Comparison of ENCODE assay signal across 9 mouse cellular contexts in the genomic region with DNA sequence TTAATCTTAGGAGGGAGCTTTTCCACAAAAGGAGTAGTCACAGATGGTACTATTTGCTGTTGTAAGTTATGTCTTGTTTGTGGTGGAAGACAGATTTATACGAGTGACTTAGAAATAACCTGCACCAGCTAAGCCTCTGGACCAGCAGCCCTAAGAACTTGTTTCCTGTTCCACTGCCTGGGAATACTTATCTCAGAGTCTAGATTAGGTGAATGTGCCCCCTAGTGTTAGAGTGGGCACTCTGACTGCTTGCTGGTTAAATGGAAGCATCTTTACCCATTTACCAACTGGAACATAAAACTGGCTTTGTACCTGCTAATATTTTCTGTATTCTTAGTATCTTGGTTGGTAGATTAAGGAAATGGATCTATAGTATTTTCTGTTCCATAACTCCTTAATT.
DNase-seq lines count a peak whose midpoint lies in the region; ATAC-seq lines count a peak whose summit lies in the region.
"Had no signal": no experiment of that assay in that cellular context is flagged by ENCODE, and none has a peak within 500 bp of the region (broad histone marks: within the 10 kb centered on the region; RNA-seq: fewer than 3 reads in every experiment).

No protein-coding gene starts in this region.

- no peak overlapping the region for H3K27ac ChIP-seq in embryonic facial prominence, embryonic 14.5 days (replicated peaks; ENCODE audit: low read depth, low read length)
- H3K27ac ChIP-seq: neural tube, embryonic 12.5 days had no signal

- peak; percentile 62 for DNase-seq in embryo, embryonic 10 days (ENCODE audit: low spot score)
- no peak for DNase-seq in embryo, embryonic 9.5 days (ENCODE audit: extremely low spot score)
- DNase-seq in left cerebral cortex, postnatal 14 days (ENCODE audit: low spot score in 2 of 2) = peak; percentile 18 to 34
- DNase-seq in left cerebral cortex, adult 8-10 months (ENCODE audit: low spot score in 2 of 2) = no peak
- DNase-seq in embryonic facial prominence, embryonic 14.5 days (ENCODE audit: low spot score) = peak; percentile 65
- DNase-seq in retina, postnatal 7 days (ENCODE audit: low read depth, low spot score) = peak; percentile 6
- DNase-seq in natural killer cell, adult 2 months (ENCODE audit: low spot score in 2 of 2) = no peak

- H3K9ac ChIP-seq in embryonic facial prominence, embryonic 14.5 days (ENCODE audit: low read depth, low read length) = no peak overlapping the region
- H3K9ac ChIP-seq: neural tube, embryonic 12.5 days had no signal

- ATAC-seq in embryonic facial prominence, embryonic 14.5 days (ENCODE audit: low read depth) = no peak
- no peak for ATAC-seq in monocyte, adult 5-6 weeks (replicated peaks; ENCODE audit: insufficient number of reproducible peaks, low FRiP score, low TSS enrichment, poor library complexity, severe bottlenecking)

- H3K36me3 ChIP-seq in embryonic facial prominence, embryonic 14.5 days (ENCODE audit: control insufficient read depth, insufficient read depth, low read length) = no peaks in the 10 kb centered on the region
- H3K36me3 ChIP-seq: neural tube, embryonic 12.5 days had no signal

- H3K9me3 ChIP-seq in embryonic facial prominence, embryonic 14.5 days (ENCODE audit: control insufficient read depth, low read length) = no peaks in the 10 kb centered on the region
- H3K9me3 ChIP-seq: neural tube, embryonic 12.5 days had no signal

- intact Hi-C loops in left cerebral cortex, postnatal 14 days (cut with DNase I) = loop anchor here (10.0 kb wide), 1 partner anchor 275 kb away; no protein-coding TSS in a partner anchor

- no peaks in the 10 kb centered on the region for H3K4me1 ChIP-seq in embryonic facial prominence, embryonic 14.5 days (ENCODE audit: control insufficient read depth, insufficient read depth, low read length)
- H3K4me1 ChIP-seq: neural tube, embryonic 12.5 days had no signal

- H3K27me3 ChIP-seq in embryonic facial prominence, embryonic 14.5 days (replicated peaks; ENCODE audit: control insufficient read depth, insufficient read depth, low read length) = no peaks in the 10 kb centered on the region
- H3K27me3 ChIP-seq: neural tube, embryonic 12.5 days had no signal

- H3K4me2 ChIP-seq in embryonic facial prominence, embryonic 14.5 days (ENCODE audit: low read depth, low read length) = no peak overlapping the region
- H3K4me2 ChIP-seq: neural tube, embryonic 12.5 days had no signal

- whole genome bisulfite sequencing in embryonic facial prominence, embryonic 14.5 days = 50% methylated on average over 1 of the region's 1 CpGs

- H3K4me3 ChIP-seq in embryonic facial prominence, embryonic 14.5 days (ENCODE audit: low read depth, low read length) = no peak overlapping the region
- H3K4me3 ChIP-seq: neural tube, embryonic 12.5 days had no signal

Comparison
In these comparisons a context has a peak if more than half of its experiments do, and no peak if none do; other contexts are left out.
1. DNase-seq: peak in embryo, embryonic 10 days (single experiment), left cerebral cortex, postnatal 14 days (2 of 2), embryonic facial prominence, embryonic 14.5 days (single experiment) and retina, postnatal 7 days (single experiment); none in embryo, embryonic 9.5 days (single experiment), left cerebral cortex, adult 8-10 months (0 of 2) and natural killer cell, adult 2 months (0 of 2).